Mouse (Mus musculus): ENCODE data around the gene Tmcc3.

GRCm38 (mm10) chr10:94567251-94567650, 255.5 kb downstream of the Tmcc3 start:
- TF ChIP-seq EP300 (IDR thresholded peaks at IDR 0.05) (no peak), CTCF (IDR thresholded peaks at IDR 0.05) (no peak)
